Mouse (Mus musculus) CD4-positive helper T cell, adult 2 months (primary cell): ENCODE data around the gene Six2.

ENCODE experiments used
- DNase-seq: peaks from one replicate; pipeline ENCODE4 v3.0.0-alpha.2; 2012; ENCODE audit warnings: low read depth, missing footprints, low spot score

Gene Six2

DNA sequence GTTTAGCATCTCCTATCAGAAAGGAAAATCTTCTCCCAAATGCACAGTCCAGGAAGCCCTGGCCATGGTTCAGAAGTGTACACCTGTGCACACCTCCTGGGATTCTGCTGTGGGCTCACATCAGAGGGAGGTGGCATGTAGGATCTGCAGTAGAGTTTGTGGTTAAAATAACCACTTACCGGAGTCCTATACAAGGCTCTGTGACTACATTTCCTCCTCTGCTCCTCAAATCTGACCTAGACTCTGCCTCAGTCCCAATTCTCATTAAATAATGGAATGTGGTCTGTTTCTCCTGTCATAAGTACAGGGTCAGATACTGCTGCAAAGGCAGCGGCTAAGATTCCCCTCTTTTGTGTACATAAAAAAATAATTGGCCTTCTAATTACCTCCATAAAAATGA, 23.9 kb downstream of the Six2 start:
- DNase-seq, result no peak

DNA sequence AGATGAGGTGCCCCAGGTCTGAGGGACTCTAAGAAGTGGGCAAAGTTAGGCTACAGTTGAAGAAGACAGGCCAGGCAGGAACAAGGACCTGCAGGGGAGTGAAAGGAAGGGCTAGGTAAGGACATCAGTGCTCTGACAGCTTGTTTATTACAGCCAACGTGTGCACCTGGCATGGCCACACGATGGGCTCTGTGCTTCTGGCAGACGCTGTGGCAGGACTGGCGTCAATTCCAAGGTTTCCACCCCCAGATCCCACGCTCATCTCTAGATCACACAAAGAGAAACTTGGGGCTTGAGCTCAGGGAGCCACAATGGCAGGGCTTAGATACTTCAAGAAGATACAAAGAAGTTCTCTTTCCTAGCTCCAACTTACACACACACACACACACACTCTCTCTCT, 26.6 kb downstream of the Six2 start:
- no peak for DNase-seq

DNA sequence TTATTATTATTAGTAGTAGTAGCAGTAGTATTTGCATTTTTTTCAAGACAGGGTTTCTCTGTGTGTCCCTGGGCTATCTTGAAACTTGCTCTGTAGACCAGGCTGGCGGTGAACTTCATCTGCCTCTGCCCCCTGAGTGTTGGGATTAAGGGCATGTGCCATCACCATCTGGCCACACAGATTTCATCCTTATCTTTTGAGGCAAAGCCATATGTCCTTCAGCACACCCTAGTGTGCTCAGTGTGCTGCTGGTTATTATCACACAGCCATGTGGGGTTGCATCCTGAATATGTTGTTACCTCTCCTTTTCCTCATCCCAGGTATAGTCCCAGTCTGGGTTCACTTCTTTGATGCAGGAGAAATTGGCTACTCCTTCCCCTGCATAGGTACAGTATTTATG, 28.1 kb downstream of the Six2 start:
- no peak for DNase-seq

DNA sequence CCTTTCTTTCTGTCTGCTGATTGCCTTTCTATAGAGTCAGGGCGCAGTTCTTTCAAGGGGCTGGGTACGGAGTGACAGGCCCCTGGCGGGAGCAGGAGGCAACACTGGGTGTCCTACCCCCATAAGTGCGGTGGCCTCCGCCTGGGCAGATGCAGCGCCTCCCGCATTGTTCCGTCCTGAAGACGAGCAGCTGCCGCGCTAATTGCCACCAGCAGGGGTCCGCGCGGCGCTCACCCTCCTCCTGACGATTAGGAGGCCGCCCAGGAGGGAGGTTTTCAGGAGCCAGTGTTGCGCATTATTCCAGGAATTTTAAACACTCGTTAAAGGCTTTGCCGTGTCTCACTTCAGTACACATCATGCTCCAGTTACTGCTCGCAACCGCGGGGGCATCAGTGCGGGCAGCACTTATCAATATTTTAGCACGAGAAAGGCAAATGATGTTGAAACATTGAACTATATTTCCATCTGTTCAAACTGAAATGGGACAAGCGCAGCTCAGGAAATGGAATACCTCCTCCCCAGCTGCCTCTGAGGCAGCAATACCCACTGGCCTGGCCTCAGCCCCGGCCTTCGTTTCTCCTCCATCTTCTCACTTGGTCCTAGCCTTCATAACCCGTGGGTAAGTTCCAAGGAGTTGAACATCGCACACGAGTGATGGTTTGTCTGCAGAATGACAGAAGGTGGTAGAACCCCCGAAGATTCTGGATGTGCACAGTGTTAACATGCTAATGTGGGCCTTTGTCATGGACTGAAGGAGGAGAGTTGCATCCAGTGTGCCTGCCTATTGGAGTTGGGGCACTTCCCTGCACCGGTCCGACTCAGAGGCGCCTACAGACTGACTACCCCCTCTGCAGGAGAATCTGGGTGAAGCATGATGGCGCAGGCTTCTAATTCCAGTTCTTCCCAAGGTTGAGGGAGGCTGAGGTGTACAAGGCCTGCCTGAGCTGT, 42.1 kb downstream of the Six2 start:
- peak; percentile 13 for DNase-seq

DNA sequence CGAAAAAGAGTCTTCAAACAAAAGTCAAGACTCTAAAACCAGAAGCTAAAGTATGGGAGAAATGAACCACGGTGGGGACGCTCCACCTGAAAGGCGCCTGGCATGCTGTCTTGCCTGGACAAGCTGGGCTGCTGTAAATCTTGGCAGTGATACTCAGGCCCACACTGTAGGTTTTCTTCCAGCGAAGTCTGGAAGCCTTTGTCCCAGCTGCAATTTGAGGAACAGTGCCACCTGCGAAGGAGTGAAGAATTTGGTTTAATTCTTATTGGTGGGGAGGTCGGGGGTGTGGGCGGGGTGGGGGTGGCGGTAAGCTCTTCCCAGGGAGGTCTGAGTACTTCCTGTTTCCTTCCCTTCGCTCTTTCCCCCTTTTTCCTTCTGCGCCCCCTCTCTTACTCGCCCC, 42.8 kb downstream of the Six2 start:
- DNase-seq, result no peak

DNA sequence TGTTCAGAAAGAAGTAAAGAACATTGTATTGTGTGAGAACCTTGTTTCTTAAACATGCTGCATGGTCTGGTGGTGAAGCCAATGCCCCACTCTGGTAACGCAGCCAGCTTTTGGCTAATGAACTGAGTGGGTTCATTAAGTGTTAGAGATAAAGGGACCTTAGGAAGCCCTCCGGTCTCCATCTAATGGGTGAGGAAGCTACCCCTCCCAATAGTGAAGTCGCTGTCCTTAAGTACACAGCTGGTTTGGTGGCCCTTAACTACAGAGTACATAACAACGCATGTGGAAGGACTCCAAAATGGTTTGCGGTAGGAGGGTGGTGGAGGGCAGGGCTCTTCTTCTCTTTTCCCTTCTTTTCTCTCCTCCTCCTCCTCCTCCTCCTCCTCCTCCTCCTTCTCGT, 50.2 kb downstream of the Six2 start:
- no peak for DNase-seq
